Mouse (Mus musculus) midbrain, embryonic 16.5 days (tissue): ENCODE results near the gene Prickle2. TPM values are rescaled to one million over a fixed set of nuclear protein-coding genes. Genes with fewer than 3 reads are reported as not detected.

Source experiments
- ATAC-seq: fragments of 200-750 bp; cut with Nextera tagmentation; 2 replicates; pipeline ENCODE4 v1.8.0; 2017; ENCODE audit warnings: moderate TSS enrichment
- H3K27ac ChIP-seq: fragments of 300-500 bp; sonication (generic); 2 replicates; pipeline ENCODE4 v1.5.1; 2014; ENCODE audit warnings: mild to moderate bottlenecking, low read length, mixed read lengths
- H3K27me3 ChIP-seq: fragments of 300-500 bp; sonication (generic); 2 replicates; pipeline ENCODE4 v1.6.1; 2014; ENCODE audit warnings: low read depth, low read length, mixed read lengths; ENCODE audit not compliant: control insufficient read depth, insufficient read depth
- H3K36me3 ChIP-seq: fragments of 300-500 bp; sonication (generic); 2 replicates; pipeline ENCODE4 v1.6.1; 2014; ENCODE audit warnings: mild to moderate bottlenecking, low read length, moderate library complexity, mixed read lengths; ENCODE audit not compliant: control insufficient read depth, insufficient read depth
- H3K4me1 ChIP-seq: fragments of 300-500 bp; sonication (generic); 2 replicates; pipeline ENCODE4 v1.6.1; 2014; ENCODE audit warnings: mild to moderate bottlenecking, low read length, mixed read lengths; ENCODE audit not compliant: control insufficient read depth, insufficient read depth
- H3K4me2 ChIP-seq: fragments of 300-500 bp; sonication (generic); 2 replicates; pipeline ENCODE4 v1.6.1; 2014; ENCODE audit warnings: mild to moderate bottlenecking, low read length, mixed read lengths
- H3K4me3 ChIP-seq: fragments of 300-500 bp; sonication (generic); 2 replicates; pipeline ENCODE4 v1.5.1; 2014; ENCODE audit warnings: low read depth, mild to moderate bottlenecking, low read length, moderate library complexity, mixed read lengths
- H3K9ac ChIP-seq: fragments of 300-500 bp; sonication (generic); 2 replicates; pipeline ENCODE4 v1.6.1; 2014; ENCODE audit warnings: low read depth, low read length, mixed read lengths
- H3K9me3 ChIP-seq: fragments of 300-500 bp; sonication (generic); replicated peaks from 2 replicates; pipeline ENCODE4 v1.6.1; 2014; ENCODE audit warnings: mild to moderate bottlenecking, low read length, mixed read lengths; ENCODE audit not compliant: control insufficient read depth, poor library complexity, severe bottlenecking
- WGBS: fragments of 180-500 bp; shearing (Covaris S2); extraction: QIAGEN DNeasy Blood & Tissue Kit; methylation state at CpG from one replicate; pipeline ENCODE4 v1.1.7; 2014; 5-methylcytosine and 5-hydroxymethylcytosine counted together
- polyA plus RNA-seq: library from polyadenylated mRNA; unstranded; fragments of >200 nt; fragmentation: Nextera tagmentation; extraction: Ambion mirVana; gene quantifications from 2 replicates; pipeline ENCODE4 v1.2.1, GENCODE M21; 2015

Gene Prickle2
- polyA plus RNA-seq, 1 experiment from 2014 or later: 16.5 TPM

GRCm38 (mm10) chr6:92625923-92626322 is 80.0 kb downstream of the Prickle2 start:
- Histone ChIP-seq H3K4me3 (no peak overlapping the region), H3K36me3 (no peaks in the 10 kb centered on the region), H3K9ac (no peak overlapping the region), H3K9me3 (no peaks in the 10 kb centered on the region), H3K4me2 (no peak overlapping the region), H3K27me3 (no peaks in the 10 kb centered on the region), H3K27ac (no peak overlapping the region), H3K4me1 (peaks cover 8% of the 10 kb centered on the region)
- ATAC-seq: no peak
- 66% methylated on average over 1 of the region's 1 CpGs for WGBS

DNA sequence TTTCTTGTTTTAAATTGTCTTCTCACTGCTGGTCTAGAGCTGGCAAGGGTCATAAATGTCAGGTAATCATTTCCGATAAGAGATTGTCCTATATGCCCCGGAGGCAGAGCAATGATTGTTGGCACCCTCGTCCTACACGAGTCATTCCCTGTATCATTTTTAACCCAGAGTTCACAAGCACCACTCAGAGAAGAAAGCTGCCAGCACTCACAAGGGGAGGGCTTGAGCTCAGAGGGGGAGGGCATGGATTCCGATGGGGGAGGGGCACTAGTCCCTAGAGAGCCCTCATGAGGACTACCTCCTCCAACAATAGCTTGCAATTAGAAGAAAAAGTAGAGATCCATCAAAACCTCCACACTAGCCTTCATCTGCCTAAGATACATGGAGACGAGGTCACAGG is 81.6 kb downstream of the Prickle2 start:
- Histone ChIP-seq H3K9ac (no peak overlapping the region), H3K27me3 (no peaks in the 10 kb centered on the region), H3K27ac (no peak overlapping the region), H3K36me3 (no peaks in the 10 kb centered on the region; the same call in 1 of the 2 replicates), H3K9me3 (no peaks in the 10 kb centered on the region), H3K4me2 (no peak overlapping the region), H3K4me3 (no peak overlapping the region), H3K4me1 (peaks cover 8% of the 10 kb centered on the region)
- WGBS: 74% methylated on average over 6 of the region's 6 CpGs
- ATAC-seq: no peak

DNA sequence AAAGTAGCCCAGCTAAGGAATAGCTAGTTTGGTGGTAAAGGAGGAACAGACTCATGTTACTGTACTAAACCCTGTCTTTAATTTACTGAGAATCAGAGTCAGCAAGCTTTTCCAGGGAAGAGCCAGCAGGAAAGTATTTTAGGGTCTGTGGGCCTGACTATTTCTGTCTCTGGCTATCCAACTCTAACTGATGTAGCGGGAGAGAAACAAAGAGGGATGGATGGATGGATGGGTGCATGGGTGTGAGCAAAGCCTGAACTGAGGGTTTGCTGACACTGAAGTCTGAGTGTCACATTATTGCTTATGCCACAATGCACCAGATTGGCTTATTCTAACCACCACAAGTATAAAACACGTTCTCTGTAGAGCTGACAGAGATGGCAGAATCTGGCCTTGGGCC is 88.8 kb downstream of the Prickle2 start:
- H3K27me3 ChIP-seq: no peaks in the 10 kb centered on the region
- H3K4me3 ChIP-seq: no peak overlapping the region
- H3K9ac ChIP-seq: no peak overlapping the region
- H3K36me3 ChIP-seq: no peaks in the 10 kb centered on the region; the same call in 1 of the 2 replicates
- ATAC-seq: no peak
- H3K9me3 ChIP-seq: no peaks in the 10 kb centered on the region
- no peak overlapping the region for H3K4me2 ChIP-seq
- 76% methylated on average over 2 of the region's 2 CpGs for WGBS
- no peak overlapping the region for H3K27ac ChIP-seq
- H3K4me1 ChIP-seq: no peaks in the 10 kb centered on the region; the same call in 1 of the 2 replicates

DNA sequence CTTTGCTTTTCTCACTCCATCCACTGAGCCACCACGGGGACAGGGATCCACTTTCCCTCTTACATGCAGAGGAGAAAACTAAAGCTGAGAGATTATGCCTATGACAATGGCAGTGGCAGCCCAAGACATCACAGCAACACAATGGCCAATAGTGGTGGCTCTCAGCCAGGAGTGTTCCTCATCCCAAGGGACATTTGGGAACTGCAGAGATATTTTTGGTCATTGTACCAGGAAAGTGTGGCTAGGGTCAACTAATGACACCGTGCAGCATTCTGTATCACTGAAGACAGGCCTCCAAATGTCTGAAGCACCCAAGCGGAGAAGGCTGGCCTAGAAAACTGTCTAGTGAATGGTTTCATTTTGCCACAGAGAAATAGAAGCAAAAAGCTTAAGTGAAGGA is 91.2 kb downstream of the Prickle2 start:
- 83% methylated on average over 3 of the region's 3 CpGs for WGBS
- no peak overlapping the region for H3K4me3 ChIP-seq

DNA sequence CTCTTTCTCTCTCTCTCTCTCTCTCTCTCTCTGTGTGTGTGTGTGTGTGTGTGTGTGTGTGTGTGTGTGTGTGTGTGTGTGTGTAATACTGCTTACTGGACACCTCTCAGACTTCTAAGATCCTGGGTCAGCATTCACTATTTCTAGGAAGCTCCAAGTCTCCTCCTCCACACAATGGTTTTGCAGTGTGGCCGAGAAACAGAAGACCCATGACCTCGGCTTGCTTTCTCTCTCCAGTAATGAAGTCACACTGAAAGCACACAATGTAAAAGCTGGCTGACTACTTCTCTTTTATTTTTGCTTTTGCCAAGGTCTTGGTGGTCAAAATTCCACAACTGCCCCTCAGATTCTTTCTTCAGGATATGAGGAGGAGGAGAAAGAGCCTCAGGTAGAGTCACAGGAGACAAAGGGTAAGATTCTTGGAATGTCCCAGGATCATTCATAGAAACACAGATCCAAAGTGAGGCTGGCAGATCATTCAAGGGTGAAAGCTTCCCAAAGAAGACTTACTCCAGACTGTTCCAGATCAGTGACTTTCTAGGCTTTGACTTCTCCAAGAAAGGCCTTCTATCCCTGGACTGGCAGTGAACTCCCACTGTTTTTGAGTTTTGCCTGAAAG is 93.7 kb downstream of the Prickle2 start:
- H3K36me3 ChIP-seq: no peaks in the 10 kb centered on the region
- WGBS: 13% methylated on average over 2 of the region's 2 CpGs
- no peak overlapping the region for H3K4me2 ChIP-seq
- H3K27ac ChIP-seq: no peak overlapping the region
- H3K4me1 ChIP-seq: no peaks in the 10 kb centered on the region
- ATAC-seq: no peak
- no peaks in the 10 kb centered on the region for H3K9me3 ChIP-seq
- H3K27me3 ChIP-seq: no peaks in the 10 kb centered on the region
- no peak overlapping the region for H3K4me3 ChIP-seq
- H3K9ac ChIP-seq: no peak overlapping the region

More for the DNA sequence above, 91.2 kb downstream of the Prickle2 start:
- Histone ChIP-seq H3K27ac (no peak overlapping the region), H3K27me3 (no peaks in the 10 kb centered on the region), H3K4me2 (no peak overlapping the region), H3K9me3 (no peaks in the 10 kb centered on the region), H3K4me1 (no peaks in the 10 kb centered on the region), H3K36me3 (no peaks in the 10 kb centered on the region; the same call in 1 of the 2 replicates), H3K9ac (no peak overlapping the region)
- no peak for ATAC-seq

- ATAC-seq: no peak
- H3K36me3 ChIP-seq: no peaks in the 10 kb centered on the region
These were observed 96.2 kb downstream of the Prickle2 start for GRCm38 (mm10) chr6:92609682-92610235.

GRCm38 (mm10) chr6:92609078-92609477 is 96.9 kb downstream of the Prickle2 start:
- H3K4me1 ChIP-seq: no peaks in the 10 kb centered on the region
- H3K9me3 ChIP-seq: no peaks in the 10 kb centered on the region
- no peak overlapping the region for H3K9ac ChIP-seq
- H3K27ac ChIP-seq: no peak overlapping the region
- 90% methylated on average over 3 of the region's 3 CpGs for WGBS
- ATAC-seq: no peak
- no peaks in the 10 kb centered on the region for H3K27me3 ChIP-seq
- H3K4me2 ChIP-seq: no peak overlapping the region
- H3K4me3 ChIP-seq: no peak overlapping the region
- H3K36me3 ChIP-seq: no peaks in the 10 kb centered on the region

More at GRCm38 (mm10) chr6:92609682-92610235, 96.2 kb downstream of the Prickle2 start:
- H3K27me3 ChIP-seq: no peaks in the 10 kb centered on the region
- no peak overlapping the region for H3K4me3 ChIP-seq
- H3K9me3 ChIP-seq: no peaks in the 10 kb centered on the region
- 75% methylated on average over 9 of the region's 9 CpGs for WGBS
- H3K9ac ChIP-seq: no peak overlapping the region
- no peak overlapping the region for H3K4me2 ChIP-seq
- no peak overlapping the region for H3K27ac ChIP-seq
- H3K4me1 ChIP-seq: no peaks in the 10 kb centered on the region

DNA sequence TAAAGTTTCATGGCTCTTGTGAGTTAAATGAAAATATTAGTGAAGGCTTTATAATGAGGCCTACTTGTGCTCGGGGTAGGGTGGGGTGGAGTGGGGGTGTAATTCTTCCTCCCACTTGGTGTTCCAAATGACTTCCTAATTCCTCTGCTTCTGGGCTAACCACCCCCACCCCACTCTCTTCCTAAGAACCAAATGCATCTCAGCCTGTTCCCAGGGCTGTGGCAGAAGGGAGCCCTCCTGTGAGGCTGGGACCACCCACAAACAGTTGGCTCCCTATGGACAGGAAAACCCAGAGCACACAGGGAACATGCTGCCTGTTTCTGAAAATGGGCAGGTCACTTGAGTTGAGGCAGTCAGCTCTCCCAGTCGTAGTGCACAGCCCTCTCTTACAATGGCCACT is 100.8 kb downstream of the Prickle2 start:
- no peak overlapping the region for H3K9ac ChIP-seq
- WGBS: 59% methylated on average over 2 of the region's 2 CpGs

DNA sequence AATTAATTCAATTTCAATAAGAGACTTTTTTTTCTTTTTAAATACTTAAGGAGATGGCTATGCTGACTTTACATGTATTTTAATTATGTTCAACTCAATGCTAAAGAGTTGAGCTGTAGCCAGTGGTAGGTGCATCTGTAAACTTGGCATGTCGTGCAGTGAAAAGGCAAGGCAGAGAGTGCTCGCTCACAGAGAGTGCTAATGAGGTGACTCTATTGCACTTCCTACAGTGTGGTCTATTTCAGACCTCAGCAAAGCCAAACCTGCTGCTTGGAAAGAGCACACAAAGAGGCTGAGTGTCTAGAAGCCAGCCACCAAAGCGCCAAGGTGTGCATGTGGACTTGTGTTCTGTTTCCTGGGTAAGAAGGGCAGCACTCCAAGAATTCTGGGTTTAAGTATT is 109.6 kb downstream of the Prickle2 start:
- Histone ChIP-seq H3K9me3 (no peaks in the 10 kb centered on the region), H3K27me3 (no peaks in the 10 kb centered on the region), H3K4me3 (no peak overlapping the region), H3K27ac (no peak overlapping the region), H3K4me2 (no peak overlapping the region), H3K4me1 (no peaks in the 10 kb centered on the region), H3K9ac (no peak overlapping the region), H3K36me3 (no peaks in the 10 kb centered on the region)
- no peak for ATAC-seq
- WGBS: 65% methylated on average over 3 of the region's 3 CpGs

More for the DNA sequence above, 100.8 kb downstream of the Prickle2 start:
- ATAC-seq: no peak
- Histone ChIP-seq H3K27me3 (no peaks in the 10 kb centered on the region), H3K27ac (no peak overlapping the region), H3K4me3 (no peak overlapping the region), H3K9me3 (no peaks in the 10 kb centered on the region), H3K4me2 (no peak overlapping the region), H3K4me1 (no peaks in the 10 kb centered on the region), H3K36me3 (no peaks in the 10 kb centered on the region)
